Mouse (Mus musculus) forebrain, embryonic 12.5 days (tissue): Measurements from ENCODE around the gene Cipc. TPM values are rescaled to one million over a fixed set of nuclear protein-coding genes. Genes with fewer than 3 reads are reported as not detected.
A peak's percentile ranks its signal among the peaks of the same experiment; 100 is the strongest.

ENCODE experiments used
- ATAC-seq: fragments of 200-750 bp; cut with Nextera tagmentation; 2 replicates; pipeline ENCODE4 v1.8.0; 2017; ENCODE audit warnings: moderate TSS enrichment; ENCODE audit not compliant: low FRiP score
- H3K27ac ChIP-seq: fragments of 300-500 bp; sonication (generic); 2 replicates; pipeline ENCODE4 v1.5.1; 2016; ENCODE audit warnings: mild to moderate bottlenecking
- H3K27me3 ChIP-seq: fragments of 300-500 bp; sonication (generic); 2 replicates; pipeline ENCODE4 v1.6.1; 2016; ENCODE audit warnings: mild to moderate bottlenecking
- H3K36me3 ChIP-seq: fragments of 300-500 bp; sonication (generic); replicated peaks from 2 replicates; pipeline ENCODE4 v1.6.1; 2016; ENCODE audit warnings: mild to moderate bottlenecking
- H3K4me1 ChIP-seq: fragments of 300-500 bp; sonication (generic); 2 replicates; pipeline ENCODE4 v1.6.1; 2016
- H3K4me2 ChIP-seq: fragments of 300-500 bp; sonication (generic); 2 replicates; pipeline ENCODE4 v1.6.1; 2016; ENCODE audit warnings: mild to moderate bottlenecking, moderate library complexity
- H3K4me3 ChIP-seq: fragments of 300-500 bp; sonication (generic); replicated peaks from 2 replicates; pipeline ENCODE4 v1.5.1; 2016; ENCODE audit warnings: mild to moderate bottlenecking
- H3K9ac ChIP-seq: fragments of 300-500 bp; sonication (generic); 2 replicates; pipeline ENCODE4 v1.6.1; 2016; ENCODE audit warnings: mild to moderate bottlenecking
- H3K9me3 ChIP-seq: fragments of 300-500 bp; sonication (generic); 2 replicates; pipeline ENCODE4 v1.6.1; 2016
- WGBS: fragments of 180-500 bp; shearing (Covaris S2); methylation state at CpG from one replicate; pipeline ENCODE4 v1.1.7; 2016; 5-methylcytosine and 5-hydroxymethylcytosine counted together
- polyA plus RNA-seq: library from polyadenylated mRNA; unstranded; fragments of >200 nt; fragmentation: Nextera tagmentation; extraction: Ambion mirVana; gene quantifications from 2 replicates; pipeline ENCODE4 v1.2.1, GENCODE M21; 2016

Cipc gene
- polyA plus RNA-seq, 1 experiment from 2014 or later: 49.5 TPM

GRCm38 (mm10) chr12:86988227-86988626, 41.4 kb downstream of the Cipc start:
- Histone ChIP-seq H3K9me3 (no peaks in the 10 kb centered on the region), H3K27ac (no peak overlapping the region), H3K9ac (no peak overlapping the region), H3K4me2 (no peak overlapping the region), H3K36me3 (no peaks in the 10 kb centered on the region), H3K4me3 (no peak overlapping the region), H3K4me1 (peaks cover 38% of the 10 kb centered on the region), H3K27me3 (peaks cover 99% of the 10 kb centered on the region)
- WGBS: 57% methylated on average over 16 of the region's 16 CpGs
- no peak for ATAC-seq

DNA sequence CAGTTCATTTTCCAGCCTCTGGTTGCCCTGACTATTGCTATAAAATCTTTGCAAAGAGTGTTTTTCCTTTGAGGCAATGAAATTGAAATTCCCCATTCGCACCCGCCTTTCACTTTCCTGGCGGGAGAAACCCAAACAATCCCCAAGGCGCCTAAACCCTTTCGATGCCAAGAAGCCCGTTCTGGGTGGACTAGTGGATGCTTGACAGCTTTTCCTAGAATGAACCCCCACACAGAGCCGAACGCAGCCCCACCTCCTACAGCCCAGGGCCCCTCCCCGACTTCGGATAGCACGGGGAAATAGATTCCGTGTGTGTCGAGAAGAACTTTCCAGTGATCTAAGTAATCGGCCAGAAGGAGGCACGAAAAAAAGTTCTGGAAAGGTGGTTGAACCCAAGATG, 42.5 kb downstream of the Cipc start:
- H3K27ac ChIP-seq: no peak overlapping the region
- peak overlapping the region; percentile 96 for H3K4me2 ChIP-seq
- peaks cover 30% of the 10 kb centered on the region for H3K4me1 ChIP-seq
- H3K9ac ChIP-seq: peak overlapping the region; percentile 68
- WGBS: 4% methylated on average over 15 of the region's 15 CpGs
- no peak; the same call in 1 of the 2 replicates for ATAC-seq
- H3K9me3 ChIP-seq: no peaks in the 10 kb centered on the region
- H3K4me3 ChIP-seq: peak overlapping the region; percentile 54
- no peaks in the 10 kb centered on the region for H3K36me3 ChIP-seq
- H3K27me3 ChIP-seq: peaks cover 99% of the 10 kb centered on the region

DNA sequence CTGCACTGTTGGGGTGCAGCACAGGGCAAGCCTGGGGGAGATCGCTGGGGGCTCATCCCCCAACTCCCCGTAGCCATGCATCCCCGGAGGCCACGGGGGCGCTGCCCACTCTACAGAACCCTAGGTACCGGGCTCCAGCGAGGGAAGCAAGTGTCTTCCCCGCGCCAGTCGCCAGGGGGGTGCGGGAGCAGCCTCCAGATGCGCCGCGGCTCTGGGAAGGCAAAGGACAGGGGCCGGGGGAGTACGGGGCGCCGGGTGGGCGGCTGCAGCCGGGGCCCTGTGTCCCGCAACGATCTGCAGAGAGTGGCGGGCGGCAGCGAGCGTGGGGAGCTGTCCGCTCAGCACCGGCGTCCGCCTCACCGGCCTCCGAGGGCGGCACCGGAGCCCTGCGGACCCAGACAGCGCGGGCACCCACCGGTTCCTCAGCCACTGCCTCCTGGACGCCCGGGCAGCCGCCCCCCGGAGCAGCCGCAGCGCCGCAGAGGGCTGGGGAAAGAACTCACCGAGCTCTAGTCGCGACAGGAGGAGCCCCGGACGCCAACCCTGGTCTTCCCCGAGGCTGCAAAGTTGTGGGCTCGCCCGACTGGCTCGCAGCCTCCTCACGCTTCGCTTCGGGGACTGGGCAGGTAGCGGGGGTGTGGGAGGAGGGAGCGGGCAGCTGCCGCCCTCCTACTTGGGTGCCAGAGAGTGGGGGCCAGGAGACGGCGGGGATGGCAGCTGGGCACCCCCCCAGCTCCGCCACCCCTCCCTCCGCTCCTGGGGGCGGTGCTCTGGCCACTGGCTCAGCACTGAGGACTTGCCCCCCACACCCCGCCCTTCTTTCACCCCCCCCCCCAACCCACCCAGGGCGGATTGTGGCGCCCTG, 43.3 kb downstream of the Cipc start, which contains the start of gene Zdhhc22:
Gene Zdhhc22 (minus strand): TSS at position 541 of the 865 bp plus-strand sequence.
- H3K4me3 ChIP-seq: peak within 1 kb of the TSS; percentile 54
- H3K36me3 ChIP-seq: no peaks in the 10 kb centered on the region
- H3K9ac ChIP-seq: peak within 1 kb of the TSS; percentile 68
- H3K4me1 ChIP-seq: peaks cover 34% of the 10 kb centered on the region
- peaks cover 94% of the 10 kb centered on the region for H3K27me3 ChIP-seq
- WGBS: 1% methylated on average over 64 of the region's 68 CpGs
- H3K9me3 ChIP-seq: no peaks in the 10 kb centered on the region
- 0 out of 2 replicates have a peak within 1 kb of the TSS, but pooled peaks have one; percentile 9 for H3K27ac ChIP-seq
- H3K4me2 ChIP-seq: peak within 1 kb of the TSS; percentile 96
- peak; percentile 71 for ATAC-seq

- Histone ChIP-seq H3K4me2 (peak overlapping the region; percentile 96), H3K9me3 (no peaks in the 10 kb centered on the region), H3K4me1 (peaks cover 34% of the 10 kb centered on the region), H3K36me3 (no peaks in the 10 kb centered on the region), H3K27ac (no peak overlapping the region), H3K9ac (peak overlapping the region; percentile 68; the same call in 1 of the 2 replicates), H3K27me3 (peaks cover 88% of the 10 kb centered on the region), H3K4me3 (peak overlapping the region; percentile 54)
- WGBS: 49% methylated on average over 2 of the region's 2 CpGs
- no peak; the same call in 1 of the 2 replicates for ATAC-seq
Measured at GRCm38 (mm10) chr12:86990755-86991110, 43.9 kb downstream of the Cipc start.

- Histone ChIP-seq H3K4me3 (no peak overlapping the region), H3K9me3 (no peaks in the 10 kb centered on the region), H3K9ac (no peak overlapping the region), H3K4me1 (peaks cover 32% of the 10 kb centered on the region), H3K36me3 (no peaks in the 10 kb centered on the region), H3K4me2 (no peak overlapping the region), H3K27me3 (peaks cover 53% of the 10 kb centered on the region), H3K27ac (no peak overlapping the region)
- ATAC-seq: no peak
- WGBS: 44% methylated on average over 4 of the region's 4 CpGs
Measured at GRCm38 (mm10) chr12:86994166-86994565, 47.3 kb downstream of the Cipc start.

DNA sequence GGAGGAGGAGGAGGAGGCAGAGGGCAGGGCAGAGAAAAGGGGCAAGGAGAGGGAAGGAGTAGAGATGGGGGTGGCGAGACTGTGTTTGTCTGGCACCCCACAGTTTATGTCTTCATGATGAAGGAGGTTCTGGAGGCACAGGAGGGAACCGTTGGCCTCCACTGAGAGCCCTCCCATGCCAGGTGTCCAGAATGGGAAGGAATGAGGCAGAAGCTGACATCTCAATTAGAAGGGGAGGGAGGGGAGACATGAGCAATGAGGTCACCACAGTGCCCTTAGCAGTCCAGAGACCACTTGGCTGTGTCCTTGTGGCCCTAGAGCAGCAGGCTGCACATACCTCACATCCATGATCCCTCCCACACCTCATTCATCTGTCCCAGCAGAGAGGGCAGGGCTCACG, 47.9 kb downstream of the Cipc start:
- Histone ChIP-seq H3K4me3 (no peak overlapping the region), H3K4me2 (no peak overlapping the region), H3K27me3 (peaks cover 47% of the 10 kb centered on the region), H3K4me1 (peaks cover 26% of the 10 kb centered on the region), H3K27ac (no peak overlapping the region), H3K36me3 (no peaks in the 10 kb centered on the region), H3K9me3 (no peaks in the 10 kb centered on the region), H3K9ac (no peak overlapping the region)
- no peak for ATAC-seq
- 51% methylated on average over 3 of the region's 3 CpGs for whole genome bisulfite sequencing

GRCm38 (mm10) chr12:86995931-86996330, 49.1 kb downstream of the Cipc start:
- no peak for ATAC-seq
- Histone ChIP-seq H3K4me3 (no peak overlapping the region), H3K4me1 (peaks cover 24% of the 10 kb centered on the region), H3K9me3 (no peaks in the 10 kb centered on the region), H3K27ac (no peak overlapping the region), H3K9ac (no peak overlapping the region), H3K4me2 (no peak overlapping the region), H3K27me3 (peaks cover 36% of the 10 kb centered on the region), H3K36me3 (no peaks in the 10 kb centered on the region)
- 79% methylated on average over 6 of the region's 6 CpGs for WGBS

- no peaks in the 10 kb centered on the region for H3K9me3 ChIP-seq
- H3K9ac ChIP-seq: no peak overlapping the region
- H3K4me2 ChIP-seq: no peak overlapping the region
- no peak overlapping the region for H3K4me3 ChIP-seq
- H3K27me3 ChIP-seq: peaks cover 9% of the 10 kb centered on the region
- H3K27ac ChIP-seq: no peak overlapping the region
- no peak for ATAC-seq
- no peaks in the 10 kb centered on the region for H3K36me3 ChIP-seq
- peaks cover 15% of the 10 kb centered on the region for H3K4me1 ChIP-seq
- WGBS: 88% methylated on average over 4 of the region's 4 CpGs
Measured at GRCm38 (mm10) chr12:86998699-86999098, 51.9 kb downstream of the Cipc start.

DNA sequence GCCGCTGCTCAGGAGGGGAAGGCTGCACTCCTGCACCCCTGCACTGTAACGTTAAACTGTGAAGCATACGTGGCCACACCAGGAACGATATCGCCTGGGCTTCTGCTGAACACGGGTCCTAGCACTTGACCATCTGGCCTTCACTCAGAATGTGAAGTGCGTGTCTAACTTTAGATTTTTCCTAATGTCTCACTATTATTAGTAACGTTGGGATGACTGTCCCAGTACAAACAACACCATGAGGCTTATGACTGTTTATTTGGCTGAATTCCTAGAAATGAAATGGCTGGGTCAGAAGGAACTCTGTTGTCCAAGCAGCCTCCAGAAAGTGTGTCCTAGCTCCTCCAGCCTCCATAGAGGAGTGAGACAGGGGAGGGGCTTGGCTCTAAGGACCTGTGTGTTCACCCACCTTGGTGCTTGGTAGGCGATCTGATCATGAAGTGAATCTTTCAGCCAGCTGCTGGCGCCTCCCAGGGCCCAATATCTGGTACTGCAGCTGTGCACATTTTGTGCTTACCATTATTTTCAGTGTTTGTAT, 52.5 kb downstream of the Cipc start:
- ATAC-seq: no peak
- Histone ChIP-seq H3K4me1 (peaks cover 12% of the 10 kb centered on the region), H3K27me3 (peaks cover 2% of the 10 kb centered on the region; the same call in 1 of the 2 replicates), H3K9me3 (no peaks in the 10 kb centered on the region), H3K36me3 (no peaks in the 10 kb centered on the region), H3K4me2 (no peak overlapping the region), H3K9ac (no peak overlapping the region), H3K27ac (no peak overlapping the region), H3K4me3 (no peak overlapping the region)
- WGBS: 77% methylated on average over 10 of the region's 10 CpGs

- Histone ChIP-seq H3K4me1 (peaks cover 8% of the 10 kb centered on the region), H3K27me3 (no peaks in the 10 kb centered on the region), H3K9me3 (no peaks in the 10 kb centered on the region), H3K9ac (no peak overlapping the region), H3K36me3 (no peaks in the 10 kb centered on the region), H3K4me3 (no peak overlapping the region), H3K4me2 (no peak overlapping the region), H3K27ac (no peak overlapping the region)
- 65% methylated on average over 5 of the region's 5 CpGs for WGBS
- ATAC-seq: no peak
Measured at GRCm38 (mm10) chr12:87000151-87000839, 53.5 kb downstream of the Cipc start.

DNA sequence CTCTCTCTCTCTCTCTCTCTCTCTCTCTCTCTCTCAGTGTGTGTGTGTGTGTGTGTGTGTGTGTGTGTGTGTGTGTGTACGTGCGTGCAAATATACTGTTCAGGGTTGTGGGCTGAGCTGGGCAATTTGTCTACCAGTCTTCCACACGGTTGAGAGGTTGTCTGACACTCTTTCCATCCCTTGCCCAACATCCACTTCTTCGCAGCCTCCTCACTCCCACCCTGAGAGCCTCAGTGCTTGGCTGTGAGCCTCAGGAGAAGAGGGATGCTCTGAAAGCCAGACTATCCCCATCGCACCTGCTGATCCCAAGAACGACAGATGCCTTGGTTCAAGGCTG, 54.0 kb downstream of the Cipc start:
- ATAC-seq: peak; percentile 22; the same call in 1 of the 2 replicates
- no peaks in the 10 kb centered on the region for H3K36me3 ChIP-seq

DNA sequence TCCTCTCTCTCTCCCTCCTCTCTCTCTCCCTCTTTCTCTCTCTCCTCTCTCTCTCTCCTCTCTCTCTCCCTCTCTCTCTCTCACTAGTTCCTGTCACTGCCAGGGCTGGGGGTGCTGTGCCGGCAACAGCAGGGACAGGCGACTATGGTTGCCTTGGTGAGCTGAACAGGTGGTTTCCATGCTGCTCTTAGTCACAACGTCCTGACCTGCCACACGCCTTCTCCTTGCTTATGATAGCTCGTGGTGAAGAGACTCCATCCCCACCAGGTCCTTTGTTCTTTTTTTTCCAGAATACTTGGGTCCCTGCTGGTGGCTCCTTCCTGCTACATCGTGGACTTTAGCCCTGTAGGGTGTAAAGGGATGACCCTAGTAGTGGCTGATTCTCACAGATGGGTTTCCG, 55.4 kb downstream of the Cipc start:
- H3K4me3 ChIP-seq: no peak overlapping the region
- ATAC-seq: no peak
- H3K36me3 ChIP-seq: no peaks in the 10 kb centered on the region
- H3K27ac ChIP-seq: no peak overlapping the region
- peaks cover 8% of the 10 kb centered on the region for H3K4me1 ChIP-seq
- no peaks in the 10 kb centered on the region for H3K27me3 ChIP-seq
- no peak overlapping the region for H3K9ac ChIP-seq
- H3K4me2 ChIP-seq: no peak overlapping the region
- no peaks in the 10 kb centered on the region for H3K9me3 ChIP-seq
- 61% methylated on average over 7 of the region's 7 CpGs for WGBS

More for the DNA sequence above, 54.0 kb downstream of the Cipc start:
- no peak overlapping the region for H3K4me3 ChIP-seq
- no peak overlapping the region for H3K27ac ChIP-seq
- H3K27me3 ChIP-seq: no peaks in the 10 kb centered on the region
- WGBS: 59% methylated on average over 6 of the region's 6 CpGs
- H3K9me3 ChIP-seq: no peaks in the 10 kb centered on the region
- no peak overlapping the region for H3K4me2 ChIP-seq
- H3K4me1 ChIP-seq: peaks cover 8% of the 10 kb centered on the region
- no peak overlapping the region for H3K9ac ChIP-seq
